Mouse (Mus musculus) layer of hippocampus, postnatal 14 days (tissue): ENCODE results near the gene St3gal4. TPM values are rescaled to one million over a fixed set of nuclear protein-coding genes. Genes with fewer than 3 reads are reported as not detected.
A peak's percentile ranks its signal among the peaks of the same experiment; 100 is the strongest.

Experiments used
- DNase-seq, 2 experiments: peaks; one replicate each; pipeline ENCODE4 v3.0.0; 2021 to 2022; ENCODE audit warnings: low spot score in 2 of 2, mixed read lengths in 1 of 2
- total RNA-seq, 2 experiments: library from RNA; stranded (reverse); gene quantifications; 2 replicates each; pipeline ENCODE4 v1.2.3; 2021

Gene St3gal4
- total RNA-seq, 2 experiments from 2014 or later: 26.5 to 28.6 TPM

DNA sequence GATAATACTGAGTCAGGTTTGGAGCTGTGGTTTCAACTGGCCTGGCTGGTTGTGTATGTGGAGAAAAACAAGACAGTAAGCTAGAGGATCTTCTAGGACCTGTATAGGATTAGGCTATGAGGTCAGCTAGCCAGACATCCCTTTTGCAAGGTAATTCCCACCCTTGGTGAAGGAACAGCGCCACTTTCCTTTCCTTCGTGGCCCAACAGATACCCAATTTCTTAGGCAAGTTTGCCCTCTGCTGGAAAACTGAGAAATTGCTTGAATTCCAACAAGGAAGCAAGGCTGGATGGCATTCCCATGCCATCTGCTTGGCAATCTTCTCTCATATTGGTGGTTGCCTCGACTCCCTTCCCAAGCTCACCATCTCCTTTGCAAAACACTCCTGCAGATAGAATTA lies 99.7 kb downstream of the St3gal4 start:
- peak; percentile 61 to 88 for DNase-seq

GRCm38 (mm10) chr9:35018056-35018455 lies 101.0 kb downstream of the St3gal4 start:
- DNase-seq: no peak

GRCm38 (mm10) chr9:35017563-35017962 lies 101.5 kb downstream of the St3gal4 start:
- DNase-seq: peak; percentile 69 to 70

DNA sequence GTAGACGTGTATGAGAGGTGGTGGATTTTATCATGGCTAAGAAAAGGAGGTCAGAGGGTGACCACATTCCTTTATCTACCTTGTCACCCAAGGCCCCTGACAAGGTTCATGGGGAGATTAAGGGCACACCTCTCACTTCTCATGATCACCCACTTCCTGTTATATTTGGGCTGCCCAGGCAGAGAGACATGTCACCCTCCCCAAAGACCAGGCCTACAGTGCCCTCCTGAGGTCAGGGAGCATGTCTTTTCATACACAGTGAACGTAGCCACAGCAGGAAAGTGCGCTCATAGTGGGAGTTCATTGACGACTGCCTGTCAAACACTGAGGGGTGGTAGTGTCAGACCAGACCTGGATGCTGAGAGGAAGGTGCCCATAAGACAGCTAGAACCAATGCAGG lies 102.3 kb downstream of the St3gal4 start:
- DNase-seq: no peak

DNA sequence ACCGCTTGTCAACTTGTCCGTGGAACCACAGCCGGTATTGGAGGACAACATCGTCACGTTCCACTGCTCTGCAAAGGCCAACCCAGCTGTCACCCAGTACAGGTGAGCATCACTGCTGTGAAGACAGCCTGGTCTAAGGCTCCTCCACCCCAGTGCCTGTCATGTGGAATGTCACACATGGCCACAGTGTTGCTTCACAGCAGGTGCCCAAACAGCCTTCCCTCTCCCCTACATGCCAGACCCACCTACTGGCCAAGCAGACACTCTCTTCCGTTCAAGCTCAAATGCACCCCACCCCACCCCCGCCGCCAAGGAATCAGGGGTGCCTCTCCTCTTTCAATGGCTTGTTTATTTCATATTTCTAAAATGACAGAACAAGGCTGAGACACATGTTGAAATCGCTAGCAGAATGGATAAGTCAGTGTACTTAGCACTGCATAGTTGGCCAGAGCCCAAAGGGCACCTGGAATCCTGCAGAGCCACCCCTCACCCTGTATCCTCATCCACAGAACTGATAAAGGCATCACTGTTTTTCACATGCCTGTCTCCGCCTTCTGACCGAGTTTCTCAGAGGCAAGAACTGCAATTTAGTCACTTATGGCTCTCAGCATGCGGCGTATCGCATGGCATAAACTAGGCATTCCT lies 111.2 kb downstream of the St3gal4 start:
- no peak for DNase-seq

DNA sequence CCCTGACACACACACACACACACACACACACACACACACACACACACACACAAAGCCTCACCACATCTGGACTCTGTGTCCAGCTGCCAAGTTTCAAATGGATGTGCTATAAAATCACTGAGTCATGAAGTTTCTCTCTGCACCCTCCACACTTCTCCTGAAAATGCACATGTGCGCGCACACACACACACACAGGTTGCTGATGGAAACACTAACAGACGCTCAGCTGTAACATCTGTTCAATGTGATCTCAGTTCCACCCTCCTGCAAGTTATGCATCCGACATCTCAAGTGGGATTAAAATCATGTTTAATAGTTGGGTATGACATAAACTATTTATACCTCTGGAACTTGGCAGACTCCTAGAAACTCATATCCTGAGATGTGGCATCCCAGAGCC lies 115.0 kb downstream of the St3gal4 start:
- no peak for DNase-seq

GRCm38 (mm10) chr9:34997880-34998865 lies 120.9 kb downstream of the St3gal4 start:
- no peak for DNase-seq

Other genes starting within 250 kb of the St3gal4 start
- 10 to 100 TPM; 17.5 to 18.5 TPM for gene Dcps, start 56.8 kb upstream of the St3gal4 start, total RNA-seq
- 10 to 100 TPM; 63.1 to 67.3 TPM for gene Srpr, start 80.9 kb upstream of the St3gal4 start, total RNA-seq
- gene Tirap, start 81.0 kb upstream of the St3gal4 start, total RNA-seq: 1 to 10 TPM; 3.1 to 4.4 TPM
- 10 to 100 TPM; 41.5 to 46.4 TPM for gene Foxred1, start 91.8 kb upstream of the St3gal4 start, total RNA-seq
- gene Fam118b, start 148.5 kb upstream of the St3gal4 start, total RNA-seq: 10 to 100 TPM; 24.5 to 28.6 TPM
- gene Rpusd4, start 148.6 kb upstream of the St3gal4 start, total RNA-seq: 10 to 100 TPM; 10.1 to 10.9 TPM